Mouse (Mus musculus) left cerebral cortex, postnatal 14 days (tissue): ENCODE measurements around the gene Rbfox3. TPM values are rescaled to one million over a fixed set of nuclear protein-coding genes. Genes with fewer than 3 reads are reported as not detected.

Source experiments
- DNase-seq, 2 experiments: peaks; one replicate each; pipeline ENCODE4 v3.0.0; 2021 to 2022; ENCODE audit warnings: low spot score in 2 of 2, mixed read lengths in 1 of 2
- intact Hi-C: fragments of 180-260 bp; cut with DNase I; formaldehyde crosslinking; loops from one replicate; pipeline ENCODE4 v1.15.1; 2025
- microRNA-seq, 2 experiments: library from miRNA; unstranded; fragments of <30 nt; microRNA quantifications; one replicate each; pipeline ENCODE4 v1.2.0; 2022
- total RNA-seq, 2 experiments: library from RNA; stranded (reverse); gene quantifications; 2 replicates each; pipeline ENCODE4 v1.2.3; 2021

Gene Rbfox3
- total RNA-seq, 2 experiments from 2014 or later: 297 to 325 TPM

- no peak for DNase-seq
- intact Hi-C loops: loop anchor here (10.0 kb wide), 1 partner anchor 529 kb away; the partner anchor contains the start of gene Enpp7
These were observed 455.6 kb downstream of the Rbfox3 start for GRCm38 (mm10) chr11:118455788-118456187.

- intact Hi-C loops: loop anchor here (10.0 kb wide), 1 partner anchor 531 kb away; the partner anchor contains the start of gene Enpp7
- DNase-seq: no peak
These were observed 457.3 kb downstream of the Rbfox3 start for GRCm38 (mm10) chr11:118453886-118454671.

GRCm38 (mm10) chr11:118452955-118453354 lies 458.4 kb downstream of the Rbfox3 start:
- no peak for DNase-seq
- intact Hi-C loops: loop anchor here (10.0 kb wide), 1 partner anchor 532 kb away; the partner anchor contains the start of gene Enpp7

GRCm38 (mm10) chr11:118451211-118451610 lies 460.2 kb downstream of the Rbfox3 start:
- intact Hi-C loops: loop anchor here (10.0 kb wide), 1 partner anchor 534 kb away; the partner anchor contains the start of gene Enpp7
- DNase-seq: no peak

GRCm38 (mm10) chr11:118448385-118448784 lies 463.0 kb downstream of the Rbfox3 start:
- DNase-seq: no peak
- intact Hi-C loops: loop anchor here (5.0 kb wide), 1 partner anchor 289 kb away; no protein-coding TSS in a partner anchor

- DNase-seq: no peak
- intact Hi-C loops: loop anchor here (2.0 to 5.0 kb wide), 2 partner anchors 43 to 290 kb away; no protein-coding TSS in a partner anchor
These were observed 464.1 kb downstream of the Rbfox3 start for GRCm38 (mm10) chr11:118447346-118447745.

GRCm38 (mm10) chr11:118445843-118446242 lies 465.6 kb downstream of the Rbfox3 start:
- intact Hi-C loops: loop anchor here (2.0 to 5.0 kb wide), 2 partner anchors 45 to 291 kb away; no protein-coding TSS in a partner anchor
- DNase-seq: peak; percentile 79

- intact Hi-C loops: loop anchor here (1.0 kb wide), 1 partner anchor 20 kb away; no protein-coding TSS in a partner anchor
- DNase-seq: peak; percentile 64 to 71
These were observed 468.0 kb downstream of the Rbfox3 start for GRCm38 (mm10) chr11:118443201-118443970.

- no peak for DNase-seq
- intact Hi-C loops: loop anchor here (1.0 kb wide), 1 partner anchor 19 kb away; no protein-coding TSS in a partner anchor
These were observed 468.7 kb downstream of the Rbfox3 start for GRCm38 (mm10) chr11:118442691-118443090.

Small RNA genes lying within 50 kb of the gene (microRNA-seq; reads per million reads assigned to microRNA genes)
- gene Gm25040: 0 reads per million in 2 experiments

Other genes starting within 250 kb of the Rbfox3 start
- gene Enpp7, start 76.6 kb upstream of the Rbfox3 start, total RNA-seq: not detected
- gene Cbx2, start 111.4 kb upstream of the Rbfox3 start, total RNA-seq: 1 to 10 TPM; 2.4 to 3.4 TPM
- gene Cbx8, start 129.4 kb upstream of the Rbfox3 start, total RNA-seq: 10 to 100 TPM; 12.9 to 15.4 TPM
- 10 to 100 TPM; 63.2 to 74.0 TPM for gene Cbx4, start 174.6 kb upstream of the Rbfox3 start, total RNA-seq